Mouse (Mus musculus) thymus, adult 2 months (tissue): ENCODE measurements around the gene Prr7.

ENCODE experiments used
- CTCF ChIP-seq: fragments of 200-500 bp; IDR thresholded peaks from 2 replicates; pipeline ENCODE4 v1.5.1; 2012; ENCODE audit warnings: mild to moderate bottlenecking, control low read depth, low read length, moderate library complexity, borderline replicate concordance; ENCODE audit not compliant: control insufficient read depth, poor library complexity, insufficient read depth; ENCODE audit errors: extremely low read depth
- POLR2A ChIP-seq: fragments of 200-500 bp; IDR thresholded peaks from 2 replicates; pipeline ENCODE4 v1.6.1; 2012; ENCODE audit warnings: mild to moderate bottlenecking, low read length, control low read depth, moderate library complexity; ENCODE audit not compliant: control insufficient read depth, poor library complexity, insufficient read depth; ENCODE audit errors: extremely low read depth

GRCm38 (mm10) chr13:55482542-55482941 is 18.5 kb downstream of the Prr7 start:
- no peak for TF ChIP-seq POLR2A
- no peak for TF ChIP-seq CTCF
